ENCODE assay signal across 22 mouse cellular contexts in genomic region chr14:97101090-97101675, GRCm38 (mm10).
DNase-seq lines count a peak whose midpoint lies in the region; ATAC-seq lines count a peak whose summit lies in the region.
"Had no signal": no experiment of that assay in that cellular context is flagged by ENCODE, and none has a peak within 500 bp of the region (broad histone marks: within the 10 kb centered on the region; RNA-seq: fewer than 3 reads in every experiment).

No protein-coding gene starts in this region.

- no peak overlapping the region for H3K27ac ChIP-seq in embryonic facial prominence, embryonic 14.5 days (replicated peaks; ENCODE audit: low read depth, low read length)
- H3K27ac ChIP-seq in embryonic facial prominence, embryonic 10.5 days (replicated peaks), result no peak overlapping the region
- H3K27ac ChIP-seq in forebrain, embryonic 13.5 days, result 0 out of 2 replicates have a peak overlapping the region, but pooled peaks have one; percentile 12
- H3K27ac ChIP-seq in hindbrain, embryonic 13.5 days, result no peak overlapping the region
- H3K27ac ChIP-seq: embryonic facial prominence, embryonic 13.5 days; gastrocnemius, adult 2 months; intestine, embryonic 15.5 days; liver, embryonic 14.5 days; lung, embryonic 15.5 days; macrophage; midbrain, embryonic 10.5 days had no signal

- H3K9me3 ChIP-seq in embryonic facial prominence, embryonic 14.5 days (ENCODE audit: control insufficient read depth, low read length), result no peaks in the 10 kb centered on the region
- no peaks in the 10 kb centered on the region for H3K9me3 ChIP-seq in embryonic facial prominence, embryonic 10.5 days
- H3K9me3 ChIP-seq in forebrain, embryonic 13.5 days (replicated peaks), result no peaks in the 10 kb centered on the region
- no peaks in the 10 kb centered on the region for H3K9me3 ChIP-seq in hindbrain, embryonic 13.5 days
- H3K9me3 ChIP-seq: embryonic facial prominence, embryonic 13.5 days; G1E; intestine, embryonic 15.5 days; lung, embryonic 15.5 days; midbrain, embryonic 10.5 days had no signal

- intact Hi-C loops in left cerebral cortex, postnatal 36 days (cut with DNase I), result no loop called here

- ATAC-seq in embryonic facial prominence, embryonic 14.5 days (ENCODE audit: low read depth), result peak; percentile 41; the same call in 1 of the 2 replicates
- ATAC-seq in forebrain, embryonic 13.5 days, result peak; percentile 92
- ATAC-seq in hindbrain, embryonic 13.5 days (ENCODE audit: low FRiP score), result 0 out of 2 replicates have a peak, but pooled peaks have one; percentile 39
- no peak for ATAC-seq in granulocyte monocyte progenitor cell, adult 5-6 weeks (replicated peaks; ENCODE audit: poor library complexity, severe bottlenecking)
- ATAC-seq: intestine, embryonic 15.5 days had no signal

- no peaks in the 10 kb centered on the region for H3K27me3 ChIP-seq in embryonic facial prominence, embryonic 14.5 days (replicated peaks; ENCODE audit: control insufficient read depth, insufficient read depth, low read length)
- H3K27me3 ChIP-seq in embryonic facial prominence, embryonic 10.5 days (replicated peaks; ENCODE audit: low read depth, poor library complexity, severe bottlenecking), result no peaks in the 10 kb centered on the region
- H3K27me3 ChIP-seq in forebrain, embryonic 13.5 days, result no peaks in the 10 kb centered on the region
- no peaks in the 10 kb centered on the region for H3K27me3 ChIP-seq in hindbrain, embryonic 13.5 days
- H3K27me3 ChIP-seq: embryonic facial prominence, embryonic 13.5 days; intestine, embryonic 15.5 days; lung, embryonic 15.5 days had no signal

- H3K4me2 ChIP-seq in embryonic facial prominence, embryonic 14.5 days (ENCODE audit: low read depth, low read length), result no peak overlapping the region
- H3K4me2 ChIP-seq in forebrain, embryonic 13.5 days, result no peak overlapping the region
- H3K4me2 ChIP-seq in hindbrain, embryonic 13.5 days, result no peak overlapping the region
- H3K4me2 ChIP-seq: embryonic facial prominence, embryonic 13.5 days; intestine, embryonic 15.5 days; lung, embryonic 15.5 days had no signal

- no peak overlapping the region for H3K9ac ChIP-seq in embryonic facial prominence, embryonic 14.5 days (ENCODE audit: low read depth, low read length)
- H3K9ac ChIP-seq in forebrain, embryonic 13.5 days, result no peak overlapping the region
- H3K9ac ChIP-seq in hindbrain, embryonic 13.5 days, result no peak overlapping the region
- H3K9ac ChIP-seq: embryonic facial prominence, embryonic 13.5 days; intestine, embryonic 15.5 days; liver, embryonic 14.5 days; lung, embryonic 15.5 days had no signal

- DNase-seq in embryonic facial prominence, embryonic 14.5 days (ENCODE audit: low spot score), result peak; percentile 12
- DNase-seq in embryonic facial prominence, embryonic 10.5 days (ENCODE audit: low spot score), result no peak
- peak; percentile 38 for DNase-seq in 416B (ENCODE audit: low read depth)
- DNase-seq in lung, postnatal 25 days (ENCODE audit: low spot score), result no peak
- no peak for DNase-seq in left cerebral cortex, postnatal 36 days (ENCODE audit: low spot score in 2 of 2)
- DNase-seq: adrenal gland, postnatal 14 days; cerebellum, adult 8-10 months; gastrocnemius, adult 2 months; heart, adult 18-20 months; heart, postnatal 4 days; kidney, postnatal 4 days; spleen, adult 18-20 months had no signal

- no peak overlapping the region for H3K4me3 ChIP-seq in embryonic facial prominence, embryonic 14.5 days (ENCODE audit: low read depth, low read length)
- no peak overlapping the region for H3K4me3 ChIP-seq in embryonic facial prominence, embryonic 10.5 days
- no peak overlapping the region for H3K4me3 ChIP-seq in forebrain, embryonic 13.5 days
- no peak overlapping the region for H3K4me3 ChIP-seq in hindbrain, embryonic 13.5 days
- H3K4me3 ChIP-seq: embryonic facial prominence, embryonic 13.5 days; gastrocnemius, adult 2 months; intestine, embryonic 15.5 days; lung, embryonic 15.5 days; midbrain, embryonic 10.5 days had no signal

- WGBS in embryonic facial prominence, embryonic 14.5 days, result 42% methylated on average over 4 of the region's 4 CpGs
- 67% methylated on average over 4 of the region's 4 CpGs for WGBS in embryonic facial prominence, embryonic 10.5 days
- 26% methylated on average over 4 of the region's 4 CpGs for WGBS in forebrain, embryonic 13.5 days
- WGBS in hindbrain, embryonic 13.5 days, result 49% methylated on average over 4 of the region's 4 CpGs

- H3K4me1 ChIP-seq in embryonic facial prominence, embryonic 14.5 days (ENCODE audit: control insufficient read depth, insufficient read depth, low read length), result no peaks in the 10 kb centered on the region
- H3K4me1 ChIP-seq in embryonic facial prominence, embryonic 10.5 days, result no peaks in the 10 kb centered on the region
- H3K4me1 ChIP-seq in forebrain, embryonic 13.5 days, result peaks cover 6% of the 10 kb centered on the region; the same call in 1 of the 2 replicates
- H3K4me1 ChIP-seq in hindbrain, embryonic 13.5 days (replicated peaks), result no peaks in the 10 kb centered on the region
- H3K4me1 ChIP-seq: embryonic facial prominence, embryonic 13.5 days; intestine, embryonic 15.5 days; lung, embryonic 15.5 days; midbrain, embryonic 10.5 days had no signal

- no peaks in the 10 kb centered on the region for H3K36me3 ChIP-seq in embryonic facial prominence, embryonic 14.5 days (ENCODE audit: control insufficient read depth, insufficient read depth, low read length)
- no peaks in the 10 kb centered on the region for H3K36me3 ChIP-seq in embryonic facial prominence, embryonic 10.5 days (replicated peaks)
- H3K36me3 ChIP-seq in forebrain, embryonic 13.5 days (ENCODE audit: poor library complexity, severe bottlenecking), result no peaks in the 10 kb centered on the region
- H3K36me3 ChIP-seq in hindbrain, embryonic 13.5 days, result no peaks in the 10 kb centered on the region
- H3K36me3 ChIP-seq: embryonic facial prominence, embryonic 13.5 days; G1E; intestine, embryonic 15.5 days; lung, embryonic 15.5 days; midbrain, embryonic 10.5 days had no signal

Comparison
In these comparisons a context has a peak if more than half of its experiments do, and no peak if none do; other contexts are left out.
1. DNase-seq: peak in embryonic facial prominence, embryonic 14.5 days (single experiment) and 416B (single experiment); none in embryonic facial prominence, embryonic 10.5 days (single experiment), lung, postnatal 25 days (single experiment) and left cerebral cortex, postnatal 36 days (0 of 2).